Mouse (Mus musculus) adrenal gland, postnatal 14 days (tissue): ENCODE data around the gene Ccdc51. TPM values are rescaled to one million over a fixed set of nuclear protein-coding genes. Genes with fewer than 3 reads are reported as not detected.

ENCODE experiments used
- DNase-seq: peaks from one replicate; pipeline ENCODE4 v3.0.0; 2021; ENCODE audit warnings: mixed read lengths
- total RNA-seq: library from RNA; stranded (reverse); gene quantifications from 2 replicates; pipeline ENCODE4 v1.2.3, GENCODE M21; 2021

Gene Ccdc51
- total RNA-seq, 1 experiment from 2014 or later = 15.7 TPM

DNA sequence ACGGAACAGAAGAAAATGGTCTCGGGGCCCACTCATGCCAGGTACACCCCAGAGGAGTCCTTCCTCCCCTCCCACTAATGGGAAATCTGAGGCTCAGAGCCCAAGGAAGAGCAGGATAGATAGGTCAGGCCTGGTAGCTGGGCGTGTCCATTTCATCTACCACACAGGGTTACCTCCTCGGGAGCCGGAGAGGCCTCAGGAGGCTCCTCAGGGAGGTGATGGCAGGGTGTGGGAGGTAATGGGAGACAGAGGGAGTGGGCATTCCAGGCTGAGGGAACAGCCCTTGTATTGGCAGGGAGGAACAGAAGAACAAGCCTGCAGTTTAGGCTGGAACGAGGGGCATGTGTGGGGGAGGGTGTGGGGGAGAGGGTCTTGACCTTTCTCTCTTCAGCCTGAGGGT is 14.6 kb downstream of the Ccdc51 start:
- DNase-seq = no peak

DNA sequence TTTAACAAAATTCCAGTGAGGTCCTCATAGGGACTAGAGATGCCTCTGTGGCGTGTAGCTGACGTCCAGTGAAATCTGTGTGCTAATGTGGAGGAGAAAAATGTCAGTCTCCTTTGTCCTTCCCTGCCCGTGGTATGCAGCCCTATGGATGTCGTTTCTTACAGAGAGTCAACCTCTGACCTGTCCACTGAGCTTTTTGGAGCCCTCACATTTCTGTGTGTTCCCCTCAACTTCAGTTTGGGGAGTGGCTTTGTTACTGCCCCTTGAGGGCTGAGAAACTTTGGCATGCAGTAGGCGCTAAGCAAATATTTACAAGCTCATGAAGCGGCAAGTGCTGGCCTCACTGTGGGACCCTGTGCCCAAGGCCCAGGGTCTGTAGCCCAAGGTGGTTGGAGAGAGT is 15.0 kb downstream of the Ccdc51 start:
- DNase-seq = no peak

GRCm38 (mm10) chr9:109097831-109098230 is 15.5 kb downstream of the Ccdc51 start:
- DNase-seq = peak; percentile 85

- DNase-seq = no peak
These were observed 16.1 kb downstream of the Ccdc51 start for GRCm38 (mm10) chr9:109098366-109098765.

- DNase-seq = peak; percentile 77
These were observed 16.7 kb downstream of the Ccdc51 start for GRCm38 (mm10) chr9:109098969-109099368.

- DNase-seq = no peak
These were observed 18.1 kb downstream of the Ccdc51 start for GRCm38 (mm10) chr9:109100307-109100928.

- DNase-seq = peak; percentile 52
These were observed 19.7 kb downstream of the Ccdc51 start for GRCm38 (mm10) chr9:109101933-109102445.

DNA sequence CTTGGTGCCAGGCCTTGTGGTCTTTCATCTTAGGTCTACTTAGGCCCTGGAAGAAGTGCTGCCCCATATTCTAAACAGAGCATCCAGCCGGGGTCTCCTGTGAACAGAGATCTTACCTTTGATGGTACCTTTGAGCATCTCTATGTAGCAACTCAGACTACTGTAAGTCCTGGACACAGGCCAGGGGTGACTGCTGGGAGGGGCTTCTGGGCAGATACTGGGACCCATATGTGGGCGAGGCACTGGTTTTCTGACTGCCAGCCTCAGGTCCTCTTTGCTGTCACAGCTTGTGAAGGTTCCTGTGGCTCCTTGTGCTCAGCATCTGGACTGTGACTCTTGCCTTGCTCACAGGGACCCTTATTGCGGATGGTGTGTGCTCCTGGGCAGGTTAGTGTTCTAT is 20.2 kb downstream of the Ccdc51 start:
- no peak for DNase-seq

DNA sequence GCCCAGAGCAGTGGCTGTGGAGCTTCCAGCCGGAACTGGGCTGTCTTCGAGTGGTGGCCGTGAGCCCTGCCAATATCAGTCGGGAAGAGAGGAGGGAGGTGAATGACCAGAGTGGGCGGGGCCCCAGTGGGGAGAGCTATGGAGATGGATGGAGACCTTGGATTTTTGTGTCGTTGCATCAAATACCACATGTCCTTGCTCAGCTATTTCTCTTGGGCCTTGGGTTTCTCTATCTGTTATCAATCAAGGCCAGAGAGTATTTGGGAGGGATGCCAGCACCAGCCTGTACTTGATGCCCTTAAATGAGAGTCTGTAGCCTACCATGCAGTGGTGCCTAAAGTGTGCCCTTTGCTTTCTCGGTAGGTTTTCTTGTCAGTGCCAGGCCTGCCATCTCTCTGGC is 21.0 kb downstream of the Ccdc51 start:
- peak; percentile 93 for DNase-seq

GRCm38 (mm10) chr9:109104083-109104482 is 21.8 kb downstream of the Ccdc51 start:
- no peak for DNase-seq

DNA sequence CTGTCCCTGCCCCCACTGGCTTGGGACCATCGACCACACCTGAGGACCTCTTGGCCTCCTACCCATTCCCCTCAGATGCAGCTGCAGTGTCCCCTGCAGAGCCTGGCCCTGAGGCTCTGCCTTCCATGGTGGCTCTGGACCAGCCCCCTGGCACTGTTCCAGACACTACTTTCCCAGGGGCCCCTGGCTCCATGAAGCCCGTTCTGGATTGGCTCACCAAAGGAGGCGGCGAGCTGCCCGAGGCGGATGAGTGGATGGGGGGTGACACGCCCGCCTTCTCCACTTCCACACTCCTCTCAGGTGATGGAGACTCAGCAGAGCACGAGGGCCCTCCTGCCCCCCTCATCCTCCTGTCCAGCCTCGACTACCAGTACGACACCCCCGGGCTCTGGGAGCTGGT is 22.7 kb downstream of the Ccdc51 start:
- DNase-seq = peak; percentile 82

DNA sequence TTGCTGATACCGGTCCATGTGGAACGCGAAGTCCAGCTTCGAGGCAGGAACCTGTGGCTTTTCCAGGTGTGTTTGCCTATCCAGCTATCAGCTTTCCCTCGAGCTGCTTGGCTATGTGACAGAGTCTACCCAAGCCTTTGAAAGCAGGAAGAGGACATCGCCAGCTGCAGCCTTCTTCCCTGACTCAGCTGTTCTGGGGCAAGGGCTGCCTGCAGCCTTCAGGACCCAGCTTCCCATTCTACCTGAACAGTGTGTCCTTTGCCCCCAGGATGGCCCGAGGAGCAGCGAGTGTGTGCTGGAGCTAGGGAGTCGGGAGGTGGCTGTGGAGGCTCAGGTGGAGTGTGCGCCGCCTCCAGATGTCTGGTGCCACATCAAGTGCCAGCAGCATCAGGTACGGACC is 23.4 kb downstream of the Ccdc51 start:
- DNase-seq = no peak

GRCm38 (mm10) chr9:109107341-109107740 is 25.0 kb downstream of the Ccdc51 start:
- DNase-seq = no peak

DNA sequence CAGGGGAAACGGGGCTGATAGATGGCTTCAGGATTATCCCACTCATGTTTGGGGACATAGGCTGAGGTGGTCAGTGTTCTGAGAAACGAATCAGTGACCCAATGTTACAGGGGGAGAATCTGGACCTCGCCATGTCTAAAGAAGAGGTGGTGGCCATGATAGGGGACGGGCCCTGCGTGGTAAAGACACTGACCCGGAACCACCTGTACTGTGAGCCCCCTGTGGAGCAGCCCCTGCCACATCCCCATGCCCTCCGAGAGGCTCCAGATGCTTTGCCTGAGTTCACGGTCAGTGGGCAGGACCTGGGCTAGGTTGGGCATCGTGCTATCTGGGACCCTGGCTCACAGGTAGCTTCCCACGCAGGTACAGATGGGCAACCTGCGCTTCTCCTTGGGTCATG is 27.9 kb downstream of the Ccdc51 start:
- no peak for DNase-seq

DNA sequence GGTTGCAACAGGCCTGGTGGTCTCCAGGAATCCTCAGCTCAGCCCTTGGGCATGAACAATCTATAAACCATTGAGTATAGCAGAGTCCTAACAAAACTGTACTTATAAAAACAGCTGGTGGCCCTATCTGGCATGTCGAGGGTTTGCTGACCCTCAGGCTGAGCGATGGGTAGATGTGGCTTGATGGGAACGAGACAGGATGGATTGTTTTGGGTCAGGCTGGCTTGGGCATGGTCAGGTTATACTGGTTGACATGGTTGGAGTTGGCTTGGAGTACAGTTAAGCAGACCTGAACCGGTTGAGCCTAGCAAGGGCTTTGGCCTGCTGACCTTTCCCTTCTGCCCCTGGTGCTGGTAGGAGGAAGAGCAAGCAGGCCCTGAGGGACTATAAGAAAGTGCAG is 28.8 kb downstream of the Ccdc51 start:
- DNase-seq = no peak

- no peak for DNase-seq
These were observed 29.3 kb downstream of the Ccdc51 start for GRCm38 (mm10) chr9:109111591-109111990.

- DNase-seq = peak; percentile 3
These were observed 31.0 kb downstream of the Ccdc51 start for GRCm38 (mm10) chr9:109113331-109113730.

DNA sequence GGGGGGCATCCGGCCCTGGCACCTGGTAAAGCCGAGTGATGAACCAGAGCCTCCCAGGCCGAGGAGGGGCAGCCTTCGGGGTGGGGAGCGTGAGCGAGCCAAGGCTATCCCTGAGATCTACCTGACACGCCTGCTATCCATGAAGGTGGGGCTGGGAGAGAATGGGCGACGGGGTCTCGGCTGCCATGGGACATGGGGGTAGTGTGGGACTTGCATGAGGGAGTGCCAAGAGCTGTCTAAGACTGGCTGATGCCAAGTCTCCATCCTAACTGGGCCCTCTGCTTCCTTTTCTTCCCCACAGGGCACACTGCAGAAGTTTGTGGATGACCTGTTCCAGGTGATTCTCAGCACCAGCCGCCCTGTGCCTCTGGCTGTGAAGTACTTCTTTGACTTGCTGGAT is 32.0 kb downstream of the Ccdc51 start:
- DNase-seq = peak; percentile 4

- DNase-seq = peak; percentile 4
These were observed 32.6 kb downstream of the Ccdc51 start for GRCm38 (mm10) chr9:109114871-109115270.

DNA sequence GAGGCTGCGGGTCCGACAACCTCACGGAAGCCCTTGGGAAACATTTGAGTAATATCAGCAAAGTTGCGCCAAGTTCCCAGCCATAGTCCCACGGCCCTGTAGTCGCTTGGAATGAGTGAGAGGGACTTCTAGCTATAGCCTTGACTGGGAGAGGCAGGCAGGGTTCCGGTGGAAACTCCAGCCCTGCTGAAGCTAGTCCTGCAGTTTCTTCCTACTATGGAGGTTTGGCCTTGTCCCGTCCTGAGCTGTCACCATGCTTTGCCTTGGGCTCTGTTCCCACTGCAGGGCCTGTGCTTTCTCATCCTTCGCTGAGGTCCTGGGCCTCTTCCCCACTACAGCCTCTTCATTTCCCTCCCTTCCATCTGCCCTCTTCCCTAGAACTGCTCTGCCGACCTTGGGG is 33.9 kb downstream of the Ccdc51 start:
- peak; percentile 85 for DNase-seq

DNA sequence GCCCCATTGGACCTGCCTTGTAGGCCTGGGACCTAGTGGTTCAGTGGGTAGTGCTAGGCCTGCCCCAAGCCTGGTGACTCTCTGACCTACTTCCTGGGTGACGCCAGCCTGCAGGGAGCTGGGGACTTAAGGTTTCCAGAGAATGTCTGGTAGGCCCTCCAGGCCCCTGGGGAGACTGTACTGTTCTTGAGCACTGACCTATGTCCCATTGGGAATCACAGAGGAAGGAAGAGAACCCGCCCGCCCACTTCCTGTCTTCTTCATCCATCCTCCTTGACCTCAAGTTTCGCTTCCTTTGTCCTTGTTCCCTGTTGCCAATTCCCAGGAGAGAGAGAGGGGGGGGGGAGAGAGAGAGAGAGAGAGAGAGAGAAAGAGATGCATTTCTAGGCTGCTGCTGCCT is 35.8 kb downstream of the Ccdc51 start:
- peak; percentile 65 for DNase-seq

- peak; percentile 7 for DNase-seq
These were observed 37.3 kb downstream of the Ccdc51 start for GRCm38 (mm10) chr9:109119571-109119970.

DNA sequence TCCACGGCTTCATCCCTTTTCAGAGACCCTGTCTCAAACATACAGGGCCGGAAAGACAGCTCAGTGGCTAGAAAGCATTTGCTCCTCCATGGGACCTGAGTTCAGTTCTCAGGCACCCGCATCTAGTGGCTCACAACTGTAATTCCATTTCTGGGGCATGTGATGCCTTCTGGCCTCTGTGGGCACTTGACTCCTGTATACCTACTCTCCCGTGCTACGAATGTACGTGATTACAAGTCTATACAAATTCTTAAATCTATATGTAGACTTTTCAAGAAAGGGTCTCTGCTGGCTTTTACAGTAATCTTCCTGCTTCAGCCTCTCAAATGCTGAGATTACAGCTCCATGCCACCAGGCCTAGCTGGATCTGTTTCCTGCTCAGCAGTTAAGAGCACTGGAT is 38.7 kb downstream of the Ccdc51 start:
- DNase-seq = no peak

DNA sequence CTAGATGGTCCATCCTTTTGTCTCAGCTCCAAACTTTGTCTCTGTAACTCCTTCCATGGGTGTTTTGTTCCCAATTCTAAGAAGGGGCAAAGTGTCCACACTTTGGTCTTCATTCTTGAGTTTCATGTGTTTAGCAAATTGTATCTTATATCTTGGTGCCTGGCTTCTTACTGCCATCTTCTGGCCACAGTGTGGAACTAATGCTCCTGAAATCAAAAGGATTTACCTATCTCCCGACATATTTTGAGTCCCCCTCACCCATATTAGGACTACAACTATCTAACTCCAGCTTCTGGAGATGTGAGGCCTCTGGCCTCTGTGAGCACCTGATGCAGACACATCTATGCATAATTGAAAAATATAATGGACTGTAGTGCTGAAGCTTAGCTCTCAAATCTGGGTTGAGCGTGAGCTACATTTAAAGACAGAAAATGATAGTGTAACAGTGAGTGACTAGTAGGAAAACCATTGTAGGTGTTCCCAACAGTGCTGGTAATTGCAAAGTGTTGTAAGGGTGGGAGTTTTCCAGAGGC is 40.3 kb downstream of the Ccdc51 start:
- DNase-seq = peak; percentile 57
